Mouse (Mus musculus): ENCODE measurements around the gene Zbtb48. TPM values are rescaled to one million over a fixed set of nuclear protein-coding genes. Genes with fewer than 3 reads are reported as not detected.

Gene Zbtb48
- polyA plus RNA-seq, 1 experiment: 13.7 TPM

- Histone ChIP-seq H3K4me3 (ENCODE audit: insufficient read depth, low read length) (peak overlapping the region; percentile 87), H3K4me1 (ENCODE audit: control insufficient read depth, insufficient read depth, low read length) (peaks cover 3% of the 10 kb centered on the region; the same call in 1 of the 2 replicates), H3K27ac (ENCODE audit: insufficient read depth, low read length) (no peak overlapping the region)
- TF ChIP-seq CTCF (IDR thresholded peaks at IDR 0.05; ENCODE audit: extremely low read depth, insufficient read depth, low read length) (no peak), POLR2A (IDR thresholded peaks at IDR 0.05; ENCODE audit: extremely low read depth, insufficient read depth, low read length) (no peak)
These were observed 31.9 kb downstream of the Zbtb48 start for GRCm38 (mm10) chr4:151995371-151996172.

DNA sequence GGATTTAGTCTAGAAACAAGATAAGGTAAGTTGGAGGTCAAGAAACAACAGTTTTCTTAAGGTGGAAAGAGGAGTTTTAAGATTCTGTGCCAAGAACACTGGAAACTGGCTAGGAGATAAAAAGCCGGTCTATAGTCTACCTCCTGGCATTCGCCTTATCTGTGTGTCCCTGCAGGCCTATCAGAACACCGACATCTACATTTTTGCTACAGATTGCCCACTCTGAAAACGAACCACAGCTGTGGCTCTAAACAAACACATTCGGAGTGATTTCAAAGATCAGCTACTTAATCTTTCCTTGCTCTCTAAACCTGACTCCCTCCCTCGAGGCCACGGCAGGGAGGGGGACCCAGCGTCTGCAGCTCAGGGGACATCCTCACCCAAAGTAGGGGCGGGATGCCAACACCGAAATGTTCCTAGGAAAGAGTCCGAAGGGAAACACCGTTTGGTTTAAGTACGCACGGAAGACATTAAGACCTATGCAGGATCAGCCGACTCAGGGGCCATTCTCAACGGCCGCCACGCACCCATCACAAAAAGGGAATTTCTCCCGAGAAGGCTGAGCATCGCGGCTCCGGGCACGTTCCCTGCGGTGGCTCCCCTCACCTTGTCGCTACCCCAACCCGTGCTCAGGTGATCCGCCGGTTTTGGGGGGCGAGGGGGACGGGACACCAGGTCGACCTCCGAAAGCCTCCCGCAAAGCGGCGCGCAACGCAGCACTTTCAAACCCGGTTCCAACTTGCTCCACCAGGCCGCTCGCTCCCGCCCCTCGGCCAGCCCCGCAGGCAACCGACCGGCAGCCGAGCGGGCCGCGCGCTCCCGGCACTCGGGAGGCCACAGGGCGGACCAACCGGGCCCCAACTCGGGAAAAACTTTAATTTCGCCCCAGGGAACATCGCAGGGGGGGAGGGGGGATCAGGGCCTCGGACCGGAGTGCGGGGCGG lies 33.0 kb downstream of the Zbtb48 start:
- no peak overlapping the region for H3K27ac ChIP-seq (ENCODE audit: insufficient read depth, low read length)
- no peak for TF ChIP-seq CTCF (IDR thresholded peaks at IDR 0.05; ENCODE audit: extremely low read depth, insufficient read depth, low read length)
- no peak for TF ChIP-seq POLR2A (IDR thresholded peaks at IDR 0.05; ENCODE audit: extremely low read depth, insufficient read depth, low read length)

DNA sequence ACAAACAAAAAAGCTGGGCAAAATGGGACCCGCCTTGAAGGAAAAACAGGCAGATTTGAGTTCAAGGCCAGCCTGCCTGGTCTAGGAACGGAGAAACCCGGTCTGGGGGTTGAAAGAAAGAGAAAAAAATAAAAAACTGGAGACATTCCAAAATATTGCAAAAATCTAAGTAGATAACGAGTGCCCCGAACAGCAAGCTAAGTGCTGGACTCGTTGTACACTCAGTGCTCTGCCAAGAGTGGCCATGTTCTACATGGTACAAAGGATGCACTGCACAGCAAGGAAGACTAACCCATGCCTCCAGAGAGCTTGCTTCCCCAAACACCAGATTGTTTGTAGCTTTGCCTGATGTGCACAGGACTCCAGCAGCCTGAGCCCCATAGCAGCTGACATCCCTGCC lies 34.4 kb downstream of the Zbtb48 start:
- TF ChIP-seq POLR2A (IDR thresholded peaks at IDR 0.05; ENCODE audit: extremely low read depth, insufficient read depth, low read length): no peak
- no peak for TF ChIP-seq CTCF (IDR thresholded peaks at IDR 0.05; ENCODE audit: extremely low read depth, insufficient read depth, low read length)
- Histone ChIP-seq H3K27ac (ENCODE audit: insufficient read depth, low read length) (no peak overlapping the region), H3K4me3 (ENCODE audit: insufficient read depth, low read length) (no peak overlapping the region), H3K4me1 (ENCODE audit: control insufficient read depth, insufficient read depth, low read length) (no peaks in the 10 kb centered on the region; the same call in 1 of the 2 replicates)

More for the DNA sequence above, 33.0 kb downstream of the Zbtb48 start:
- Histone ChIP-seq H3K4me3 (ENCODE audit: insufficient read depth, low read length) (peak overlapping the region; percentile 87), H3K4me1 (ENCODE audit: control insufficient read depth, insufficient read depth, low read length) (no peaks in the 10 kb centered on the region; the same call in 1 of the 2 replicates)

DNA sequence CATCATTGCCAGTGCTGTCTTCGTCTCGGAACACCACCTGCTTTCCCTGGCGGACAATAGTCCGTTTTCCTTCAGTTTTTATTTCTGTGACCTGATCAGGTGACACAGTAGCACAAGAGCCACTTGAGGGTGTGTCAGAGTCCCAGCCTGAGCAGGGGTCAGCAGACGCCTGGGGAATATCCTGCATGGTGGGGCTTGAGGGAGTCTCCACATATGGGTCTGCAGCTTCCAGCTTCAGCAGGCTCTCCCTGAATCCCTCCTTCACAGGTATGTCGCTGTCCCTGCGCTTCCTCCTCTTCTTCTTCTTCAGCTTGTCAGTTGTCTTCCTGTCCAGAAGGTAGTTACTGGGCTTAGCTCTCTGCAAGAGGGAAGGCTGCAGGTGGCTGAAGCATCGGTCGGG lies 35.4 kb downstream of the Zbtb48 start:
- TF ChIP-seq POLR2A (IDR thresholded peaks at IDR 0.05; ENCODE audit: extremely low read depth, insufficient read depth, low read length) (no peak), CTCF (IDR thresholded peaks at IDR 0.05; ENCODE audit: extremely low read depth, insufficient read depth, low read length) (no peak)
- Histone ChIP-seq H3K27ac (ENCODE audit: insufficient read depth, low read length) (no peak overlapping the region), H3K4me1 (ENCODE audit: control insufficient read depth, insufficient read depth, low read length) (no peaks in the 10 kb centered on the region; the same call in none of the 2 replicates), H3K4me3 (ENCODE audit: insufficient read depth, low read length) (no peak overlapping the region)

DNA sequence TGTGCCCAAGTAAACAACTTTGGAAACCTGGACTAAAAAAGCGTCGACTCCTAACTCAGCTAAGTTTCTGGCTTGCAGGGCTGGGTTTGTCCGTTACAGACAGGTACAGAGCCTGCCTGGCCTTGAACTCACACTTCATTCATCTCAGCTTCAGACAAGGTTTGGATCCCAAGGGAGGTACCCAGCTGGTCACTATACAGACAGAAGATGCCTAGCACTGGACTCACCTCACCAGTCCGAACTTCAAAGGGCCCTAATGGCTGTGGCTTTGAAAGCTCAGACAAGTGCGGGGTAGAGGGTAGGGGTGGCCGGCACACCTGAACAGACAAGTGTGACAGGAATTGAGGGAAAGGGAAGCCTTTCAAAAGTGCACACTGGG lies 38.4 kb downstream of the Zbtb48 start:
- peak overlapping the region; percentile 94; the same call in 1 of the 2 replicates for H3K4me3 ChIP-seq (ENCODE audit: insufficient read depth, low read length)
- no peak overlapping the region for H3K27ac ChIP-seq (ENCODE audit: insufficient read depth, low read length)
- peaks cover 2% of the 10 kb centered on the region; the same call in 1 of the 2 replicates for H3K4me1 ChIP-seq (ENCODE audit: control insufficient read depth, insufficient read depth, low read length)
- TF ChIP-seq POLR2A (IDR thresholded peaks at IDR 0.05; ENCODE audit: extremely low read depth, insufficient read depth, low read length) (no peak), CTCF (IDR thresholded peaks at IDR 0.05; ENCODE audit: extremely low read depth, insufficient read depth, low read length) (no peak)

GRCm38 (mm10) chr4:151988342-151989109 lies 38.9 kb downstream of the Zbtb48 start, which contains the start of gene Thap3:
TSS of gene Thap3 (minus strand) at chr4:151988997.
- TF ChIP-seq CTCF (IDR thresholded peaks at IDR 0.05; ENCODE audit: extremely low read depth, insufficient read depth, low read length): no peak
- 0 out of 2 replicates have a peak, but pooled peaks have one; percentile 42 for TF ChIP-seq POLR2A (IDR thresholded peaks at IDR 0.05; ENCODE audit: extremely low read depth, insufficient read depth, low read length)
- peak within 1 kb of the TSS; percentile 80 for H3K27ac ChIP-seq (ENCODE audit: insufficient read depth, low read length)
- peaks cover 2% of the 10 kb centered on the region; the same call in 1 of the 2 replicates for H3K4me1 ChIP-seq (ENCODE audit: control insufficient read depth, insufficient read depth, low read length)
- H3K4me3 ChIP-seq (ENCODE audit: insufficient read depth, low read length): peak within 1 kb of the TSS; percentile 94

- H3K4me3 ChIP-seq (ENCODE audit: insufficient read depth, low read length): peak overlapping the region; percentile 94
- H3K4me1 ChIP-seq (ENCODE audit: control insufficient read depth, insufficient read depth, low read length): peaks cover 2% of the 10 kb centered on the region; the same call in 1 of the 2 replicates
- H3K27ac ChIP-seq (ENCODE audit: insufficient read depth, low read length): no peak overlapping the region
- no peak for TF ChIP-seq POLR2A (IDR thresholded peaks at IDR 0.05; ENCODE audit: extremely low read depth, insufficient read depth, low read length)
- TF ChIP-seq CTCF (IDR thresholded peaks at IDR 0.05; ENCODE audit: extremely low read depth, insufficient read depth, low read length): no peak
These were observed 39.5 kb downstream of the Zbtb48 start for GRCm38 (mm10) chr4:151988014-151988341.

- peaks cover 2% of the 10 kb centered on the region; the same call in 1 of the 2 replicates for H3K4me1 ChIP-seq (ENCODE audit: control insufficient read depth, insufficient read depth, low read length)
- H3K27ac ChIP-seq (ENCODE audit: insufficient read depth, low read length): no peak overlapping the region
- TF ChIP-seq POLR2A (IDR thresholded peaks at IDR 0.05; ENCODE audit: extremely low read depth, insufficient read depth, low read length) (no peak), CTCF (IDR thresholded peaks at IDR 0.05; ENCODE audit: extremely low read depth, insufficient read depth, low read length) (no peak)
- H3K4me3 ChIP-seq (ENCODE audit: insufficient read depth, low read length): no peak overlapping the region
These were observed 40.8 kb downstream of the Zbtb48 start for GRCm38 (mm10) chr4:151986650-151987049.
